Mouse (Mus musculus) heart, adult 2 months (tissue): ENCODE data around the gene Ankrd45. TPM values are rescaled to one million over a fixed set of nuclear protein-coding genes. Genes with fewer than 3 reads are reported as not detected.
A peak's percentile ranks its signal among the peaks of the same experiment; 100 is the strongest.

Source experiments
- DNase-seq, 2 experiments: peaks; one replicate each; pipeline ENCODE4 v3.0.0; 2021
- H3K27ac ChIP-seq: fragments of 200-600 bp; 2 replicates; pipeline ENCODE4 v1.8.1; 2022
- H3K27me3 ChIP-seq: fragments of 200-500 bp; 2 replicates; pipeline ENCODE4 v1.6.1; 2012; ENCODE audit warnings: mild to moderate bottlenecking, low read length, inconsistent platforms, mixed read lengths; ENCODE audit not compliant: control insufficient read depth, insufficient read depth
- H3K36me3 ChIP-seq: fragments of 200-500 bp; 2 replicates; pipeline ENCODE4 v1.6.1; 2012; ENCODE audit warnings: low read length, inconsistent platforms; ENCODE audit not compliant: control insufficient read depth, insufficient read depth
- H3K4me1 ChIP-seq: fragments of 200-500 bp; 2 replicates; pipeline ENCODE4 v1.6.1; 2011; ENCODE audit warnings: low read length; ENCODE audit not compliant: control insufficient read depth, insufficient read depth
- H3K4me3 ChIP-seq: fragments of 200-600 bp; 2 replicates; pipeline ENCODE4 v1.8.1; 2022
- H3K79me2 ChIP-seq: fragments of 200-500 bp; replicated peaks from 2 replicates; pipeline ENCODE4 v1.6.1; 2012; ENCODE audit warnings: mild to moderate bottlenecking, inconsistent platforms, low read length, moderate library complexity, mixed read lengths; ENCODE audit not compliant: control insufficient read depth, insufficient read depth
- H3K9ac ChIP-seq: fragments of 200-500 bp; 2 replicates; pipeline ENCODE4 v1.6.1; 2012; ENCODE audit warnings: low read depth, mild to moderate bottlenecking, control low read depth, inconsistent platforms, low read length, mixed read lengths
- CTCF ChIP-seq: fragments of 200-600 bp; IDR thresholded peaks from 2 replicates; pipeline ENCODE4 v1.8.1; 2022; ENCODE audit warnings: antibody characterized with exemption, mild to moderate bottlenecking, moderate library complexity
- EP300 ChIP-seq: fragments of 200-500 bp; IDR thresholded peaks from 2 replicates; pipeline ENCODE4 v1.6.1; 2011; ENCODE audit warnings: low read depth, low read length, control low read depth; ENCODE audit not compliant: insufficient read depth
- POLR2A ChIP-seq: fragments of 200-500 bp; IDR thresholded peaks from 2 replicates; pipeline ENCODE4 v1.6.1; 2011; ENCODE audit warnings: mild to moderate bottlenecking, low read depth, low read length, control low read depth; ENCODE audit not compliant: insufficient read depth
- WGBS: fragments of 180-500 bp; shearing (Covaris S2); methylation state at CpG from one replicate; pipeline ENCODE4 v1.1.7; 2018; 5-methylcytosine and 5-hydroxymethylcytosine counted together
- intact Hi-C: fragments of 180-260 bp; cut with DNase I; formaldehyde crosslinking; loops from one replicate; pipeline ENCODE4 v1.15.1; 2025
- long read RNA-seq: library from polyadenylated mRNA; stranded (forward); transcript quantifications from one replicate; pipeline ENCODE4 v2.0.0, GENCODE M21; 2021
- polyA plus RNA-seq: library from polyadenylated mRNA; depleted of rRNA; stranded (reverse); fragments of >200 nt; gene quantifications from 2 replicates; pipeline ENCODE4 v1.2.3, GENCODE M21; 2012; rRNA removed
- total RNA-seq, 2 experiments: library from RNA; stranded (reverse); gene quantifications; 2 replicates each; pipeline ENCODE4 v1.2.3; 2021

Ankrd45 gene
- total RNA-seq (1 to 10 TPM; 2.1 to 2.7 TPM), polyA plus RNA-seq (0.70 and 1.4 TPM in 2 replicates)
- long read RNA-seq, partial matches to known transcripts = 0 of 1 reads
- long read RNA-seq, other reads (novel, unspliced or antisense) = 1 of 1 reads

- DNase-seq = peak; percentile 17 to 20
- no peaks in the 10 kb centered on the region for H3K36me3 ChIP-seq
- peaks cover 3% of the 10 kb centered on the region; the same call in 1 of the 2 replicates for H3K27me3 ChIP-seq
- TF ChIP-seq CTCF = no peak
- no peak for TF ChIP-seq EP300
- TF ChIP-seq POLR2A = no peak
- H3K27ac ChIP-seq = no peak within 1 kb of the TSS
- no peaks in the 10 kb centered on the region; the same call in 1 of the 2 replicates for H3K4me1 ChIP-seq
- 9% methylated on average over 33 of the region's 33 CpGs for WGBS
- no peak within 1 kb of the TSS; the same call in 1 of the 2 replicates for H3K9ac ChIP-seq
- H3K4me3 ChIP-seq = peak within 1 kb of the TSS; percentile 26
- intact Hi-C loops = no loop called here
- H3K79me2 ChIP-seq = no peaks in the 10 kb centered on the region
Measured at GRCm38 (mm10) chr1:161142531-161143159, at the start of gene Ankrd45. Gene Ankrd45 (plus strand): TSS chr1:161142691.

DNA sequence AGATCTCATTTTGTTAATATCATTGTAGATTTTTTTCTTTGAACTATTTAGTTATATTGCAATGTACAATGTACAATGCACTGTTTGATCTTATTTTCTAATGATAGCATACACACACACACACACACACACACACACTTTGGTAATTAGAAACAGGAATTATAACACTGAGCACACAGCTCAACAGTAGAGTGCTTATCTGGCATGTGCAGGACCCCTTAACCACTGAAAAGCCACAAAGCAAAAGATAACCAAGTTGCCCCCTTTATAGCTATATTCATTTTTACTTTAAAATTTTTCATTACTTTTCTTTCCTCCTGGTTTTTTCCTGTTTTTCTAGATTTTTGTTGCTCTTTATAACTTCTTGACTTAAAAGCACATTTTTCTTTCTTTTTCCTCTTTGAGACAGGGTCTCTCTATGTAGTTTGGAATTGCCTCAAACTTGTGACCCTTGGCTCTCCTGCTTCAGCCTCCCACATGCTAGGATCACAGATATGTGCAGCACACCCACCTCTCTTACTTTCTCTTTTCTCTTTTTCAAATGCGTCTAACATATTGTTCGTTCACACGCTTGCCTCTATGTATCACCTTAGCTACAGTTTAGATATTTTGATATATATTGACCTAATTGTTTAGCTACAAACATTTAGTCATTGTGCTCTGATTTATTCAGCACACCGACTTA lies 42.6 kb upstream of the Ankrd45 start:
- Histone ChIP-seq H3K4me1 (no peaks in the 10 kb centered on the region), H3K4me3 (no peak overlapping the region), H3K79me2 (no peaks in the 10 kb centered on the region), H3K27ac (no peak overlapping the region), H3K9ac (no peak overlapping the region), H3K36me3 (peaks cover 2% of the 10 kb centered on the region; the same call in 1 of the 2 replicates), H3K27me3 (no peaks in the 10 kb centered on the region)
- intact Hi-C loops = no loop called here
- DNase-seq = no peak
- TF ChIP-seq POLR2A (no peak), CTCF (no peak), EP300 (no peak)
- 94% methylated on average over 4 of the region's 4 CpGs for WGBS

GRCm38 (mm10) chr1:161103842-161104241 lies 38.6 kb upstream of the Ankrd45 start:
- H3K36me3 ChIP-seq = peaks cover 2% of the 10 kb centered on the region
- no peaks in the 10 kb centered on the region for H3K27me3 ChIP-seq

GRCm38 (mm10) chr1:161109216-161109615 lies 33.3 kb upstream of the Ankrd45 start:
- Histone ChIP-seq H3K27me3 (no peaks in the 10 kb centered on the region), H3K79me2 (no peaks in the 10 kb centered on the region), H3K4me3 (no peak overlapping the region), H3K27ac (no peak overlapping the region), H3K9ac (no peak overlapping the region), H3K36me3 (no peaks in the 10 kb centered on the region; the same call in 1 of the 2 replicates), H3K4me1 (no peaks in the 10 kb centered on the region)
- intact Hi-C loops = no loop called here
- TF ChIP-seq CTCF (no peak), POLR2A (no peak), EP300 (no peak)
- 91% methylated on average over 8 of the region's 8 CpGs for WGBS
- no peak for DNase-seq

More at GRCm38 (mm10) chr1:161103842-161104241, 38.6 kb upstream of the Ankrd45 start:
- intact Hi-C loops = no loop called here
- Histone ChIP-seq H3K9ac (no peak overlapping the region), H3K27ac (no peak overlapping the region), H3K4me3 (no peak overlapping the region), H3K4me1 (no peaks in the 10 kb centered on the region), H3K79me2 (no peaks in the 10 kb centered on the region)
- no peak for DNase-seq
- 60% methylated on average over 1 of the region's 1 CpGs for WGBS
- TF ChIP-seq CTCF (no peak), EP300 (no peak), POLR2A (no peak)

DNA sequence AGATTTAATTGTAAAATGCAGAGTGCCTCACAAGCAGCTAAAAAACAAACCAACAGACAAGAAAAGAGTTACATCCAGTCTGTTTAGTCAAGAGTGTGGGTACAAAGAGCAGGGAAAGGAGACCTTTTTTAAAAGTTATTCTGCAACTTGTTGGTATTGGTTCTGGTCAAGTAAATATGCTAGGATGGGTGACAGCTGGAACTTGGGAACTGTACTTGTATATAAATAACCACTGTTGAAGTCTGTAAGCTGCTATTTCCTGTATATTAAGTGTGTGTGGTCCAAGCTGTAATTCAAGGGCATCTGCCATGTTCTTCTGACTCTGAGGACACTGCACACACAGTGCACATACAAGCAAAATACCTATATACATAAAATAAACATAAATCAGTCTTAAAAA lies 27.9 kb upstream of the Ankrd45 start:
- no peak for TF ChIP-seq POLR2A
- no peak for TF ChIP-seq CTCF
- TF ChIP-seq EP300 = no peak
- intact Hi-C loops = no loop called here
- Histone ChIP-seq H3K79me2 (no peaks in the 10 kb centered on the region), H3K36me3 (peaks cover 4% of the 10 kb centered on the region; the same call in 1 of the 2 replicates), H3K27ac (no peak overlapping the region), H3K4me3 (no peak overlapping the region), H3K9ac (no peak overlapping the region), H3K27me3 (no peaks in the 10 kb centered on the region), H3K4me1 (peaks cover 2% of the 10 kb centered on the region; the same call in 1 of the 2 replicates)
- no peak for DNase-seq
